Mouse (Mus musculus): ENCODE measurements around the gene Cdc37.

The Cdc37 gene

DNA sequence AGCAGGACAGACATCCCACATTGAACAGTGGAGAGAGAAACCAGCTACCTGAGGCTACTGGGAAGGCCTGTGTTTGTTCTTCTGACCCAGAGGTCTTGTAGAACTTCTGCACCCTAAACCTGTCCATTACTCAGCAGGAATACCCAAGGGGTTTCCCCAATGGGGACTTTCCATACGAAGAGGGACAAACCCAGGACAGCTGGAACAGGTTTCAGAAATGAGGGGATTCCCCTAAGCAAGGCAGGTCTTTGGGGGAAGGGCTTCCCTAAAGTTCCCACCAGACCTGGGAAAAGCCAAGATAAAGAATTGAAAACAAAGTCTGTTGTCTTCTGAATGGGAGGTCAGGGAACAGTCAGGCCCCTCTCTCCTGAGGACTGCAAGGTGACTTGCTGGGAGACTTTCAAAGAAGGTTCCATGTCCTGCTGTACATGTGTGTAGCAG lies 13.8 kb downstream of the Cdc37 start:
- no peak for DNase-seq (ENCODE audit: low spot score)

DNA sequence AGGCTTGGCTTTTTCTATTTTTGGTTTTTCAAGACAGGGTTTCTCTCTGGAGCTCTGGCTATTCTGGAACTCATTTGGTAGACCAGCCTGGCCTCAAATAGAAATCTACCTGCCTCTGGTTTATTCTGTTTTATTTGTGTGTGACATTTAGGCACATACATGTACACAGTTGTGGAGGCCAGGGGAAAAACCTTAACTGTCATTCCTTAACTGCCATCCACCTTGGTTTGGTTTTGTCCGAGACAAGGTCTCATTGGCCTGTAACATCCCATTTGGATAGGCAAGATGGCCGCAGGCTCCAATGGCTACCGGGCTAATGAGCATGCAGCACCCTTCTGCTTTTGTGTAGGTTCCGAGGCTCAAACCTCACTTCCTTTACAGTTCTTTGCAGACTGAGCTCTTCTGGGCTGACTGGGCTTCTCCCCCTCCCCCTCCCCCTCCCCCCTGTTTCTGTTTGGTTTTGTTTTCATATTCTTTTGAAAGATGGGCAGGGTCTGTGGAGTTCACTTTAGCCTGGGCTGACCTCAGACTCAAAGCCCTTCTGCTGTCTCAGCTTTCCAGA lies 14.4 kb downstream of the Cdc37 start:
- no peak for DNase-seq (ENCODE audit: low spot score)

DNA sequence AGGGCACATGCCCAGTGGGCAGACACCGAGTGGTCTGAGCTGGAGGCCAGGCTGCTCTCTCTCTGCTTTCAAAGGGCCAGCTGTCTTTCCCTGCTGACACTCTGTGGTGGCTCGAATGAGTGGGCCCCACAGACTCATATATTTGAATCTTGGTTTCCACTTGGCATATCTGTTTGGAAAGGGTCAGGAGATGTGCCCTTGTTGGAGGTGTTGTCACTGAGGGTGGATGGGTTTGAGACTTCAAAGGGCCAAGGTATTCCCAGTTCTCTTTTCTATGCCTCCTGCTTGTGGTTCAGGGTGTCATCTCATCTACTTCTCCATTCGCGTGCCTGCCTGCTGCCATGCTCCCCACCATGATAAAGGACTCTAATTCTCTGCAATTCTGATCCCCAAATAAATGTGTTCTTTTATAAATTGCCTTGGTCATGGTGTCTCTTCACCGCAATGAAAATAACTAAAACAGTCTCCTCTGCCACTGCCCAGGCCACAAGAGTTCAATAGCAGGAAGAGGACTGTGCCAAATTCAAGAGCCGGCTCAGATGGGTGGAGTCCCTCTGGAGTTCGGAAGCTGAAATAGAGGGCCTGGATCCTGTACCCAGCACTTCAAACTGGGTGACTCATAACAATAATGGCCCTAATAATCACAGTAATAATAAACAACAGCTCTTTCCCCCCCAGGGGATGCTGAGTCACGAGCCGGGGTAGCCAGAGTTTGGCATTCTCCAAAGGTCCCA lies 15.0 kb downstream of the Cdc37 start:
- DNase-seq (ENCODE audit: low spot score): peak; percentile 31

DNA sequence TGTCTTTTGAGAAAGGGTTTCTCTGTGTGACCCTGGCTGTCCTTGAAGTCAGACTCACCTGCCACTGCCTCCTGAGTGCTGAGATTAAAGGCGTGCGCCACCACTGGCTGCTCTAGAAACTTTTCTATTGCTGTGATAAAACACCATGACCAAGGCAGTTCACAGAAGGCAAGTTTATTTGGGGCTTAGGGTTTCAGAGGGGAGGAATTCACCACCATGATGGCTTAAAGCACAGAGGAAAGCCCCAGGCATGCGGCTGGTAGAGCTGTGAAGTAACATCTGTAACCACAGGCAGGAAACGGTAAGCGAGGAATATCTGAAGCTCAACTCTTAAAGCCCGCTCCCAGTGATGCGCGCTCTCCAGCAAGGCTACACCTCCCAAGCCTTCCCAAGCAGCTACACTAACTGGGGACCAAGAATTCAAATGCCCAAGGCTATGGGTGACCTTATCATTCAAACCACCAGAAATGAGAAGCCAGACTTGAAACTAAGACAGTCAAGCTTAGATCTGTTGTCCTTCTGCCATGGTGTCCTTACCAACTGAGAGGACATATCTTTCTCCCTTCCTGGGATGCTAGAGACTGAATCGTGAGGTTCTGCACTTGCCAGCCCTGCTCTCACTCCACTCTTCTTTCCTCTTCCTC lies 16.6 kb downstream of the Cdc37 start:
- no peak for DNase-seq (ENCODE audit: low spot score)

DNA sequence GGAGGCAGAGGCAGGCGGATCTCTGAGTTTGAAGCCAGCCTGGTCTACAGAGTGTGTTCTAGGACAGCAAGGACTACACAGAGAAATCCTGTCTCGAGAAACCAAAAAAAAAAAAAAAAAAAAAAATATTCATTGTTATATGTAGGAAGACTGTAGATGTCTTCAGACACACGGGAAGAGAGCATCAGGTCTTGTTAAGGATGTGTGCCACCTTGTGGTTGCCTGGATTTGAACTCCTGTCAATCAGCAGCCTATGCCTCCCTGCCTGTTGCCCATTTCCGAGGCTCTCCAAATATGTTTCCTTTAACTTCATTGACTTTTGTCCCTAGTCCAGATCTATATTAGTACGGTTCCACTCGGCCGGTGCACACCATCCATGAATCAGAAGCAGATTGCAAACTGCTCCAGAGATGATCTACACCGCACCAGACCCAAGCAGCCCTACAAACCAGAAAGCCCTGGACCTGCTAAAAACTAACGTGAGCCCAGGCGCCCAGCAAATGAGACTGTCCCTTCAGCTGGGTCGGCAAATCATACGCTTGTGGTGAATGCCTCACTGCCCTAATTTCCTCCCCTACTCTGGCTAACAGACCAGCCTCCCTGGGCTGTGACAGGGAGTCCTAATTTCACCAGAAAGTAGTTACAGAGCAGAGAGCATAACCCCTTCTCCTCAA lies 17.5 kb downstream of the Cdc37 start:
- DNase-seq (ENCODE audit: low spot score): no peak

DNA sequence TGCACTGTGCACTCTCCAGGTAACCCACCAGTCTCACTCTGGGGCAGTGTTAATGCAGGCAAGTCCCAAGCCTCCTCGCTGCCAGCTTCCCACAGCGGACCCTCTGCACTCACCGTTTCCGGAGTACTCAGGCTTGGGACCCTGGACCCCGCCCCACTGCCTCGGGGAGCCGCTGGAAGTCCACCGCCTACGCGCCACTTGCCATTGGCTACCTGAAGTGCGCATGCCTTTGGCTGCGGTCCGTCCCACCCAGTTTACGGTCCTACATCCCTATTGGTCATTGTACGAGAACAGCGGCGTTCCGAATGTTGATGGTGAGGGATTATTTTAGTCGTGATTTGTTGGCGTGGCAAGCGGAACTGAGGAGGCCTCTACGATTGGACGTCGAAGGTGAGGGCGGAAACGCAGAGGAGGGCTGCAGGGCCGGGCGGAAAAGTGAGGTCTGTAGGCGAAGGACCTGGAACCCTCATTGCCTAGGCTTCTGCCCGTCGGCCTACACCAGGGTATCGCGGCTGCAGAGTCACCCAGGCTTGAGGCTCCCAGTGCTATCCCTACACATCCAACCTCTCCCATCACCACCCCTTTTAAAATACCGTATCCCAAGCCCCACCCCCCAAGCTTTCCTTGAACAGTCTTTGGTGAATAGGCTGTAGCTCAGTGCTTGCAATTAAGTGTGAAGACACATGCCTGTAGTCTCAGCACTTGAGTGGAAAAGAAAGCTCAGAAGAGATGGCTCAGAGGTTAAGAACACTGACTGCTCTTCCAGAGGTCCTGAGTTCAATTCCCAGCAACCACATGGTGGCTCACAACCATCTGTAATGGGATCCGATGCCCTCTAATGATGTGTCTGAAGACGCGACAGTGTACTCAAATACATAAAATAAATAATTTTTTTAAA lies 18.5 kb downstream of the Cdc37 start, which contains the start of gene Tyk2:
TSS of gene Tyk2 (minus strand) at position 185 of the 898 bp plus-strand sequence.
- peak; percentile 93 for DNase-seq (ENCODE audit: low spot score)

DNA sequence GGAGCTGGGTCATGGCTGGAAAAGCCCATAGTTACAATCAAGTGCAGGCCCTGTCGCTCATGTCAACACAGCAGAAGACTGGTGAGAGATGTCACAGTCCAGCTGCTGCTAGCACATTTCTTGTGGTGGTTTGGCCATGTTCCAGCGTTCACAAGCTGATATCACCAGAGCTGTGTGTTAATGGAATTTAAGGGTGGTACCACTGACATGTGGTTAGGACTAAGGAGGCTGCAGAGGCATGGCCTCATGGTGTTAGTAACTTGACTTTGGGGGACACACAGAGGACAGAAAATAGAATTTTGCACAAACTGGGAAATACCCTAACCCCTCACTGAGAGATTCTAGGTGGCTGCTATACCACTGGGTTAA lies 23.5 kb downstream of the Cdc37 start:
- DNase-seq (ENCODE audit: low spot score): no peak

DNA sequence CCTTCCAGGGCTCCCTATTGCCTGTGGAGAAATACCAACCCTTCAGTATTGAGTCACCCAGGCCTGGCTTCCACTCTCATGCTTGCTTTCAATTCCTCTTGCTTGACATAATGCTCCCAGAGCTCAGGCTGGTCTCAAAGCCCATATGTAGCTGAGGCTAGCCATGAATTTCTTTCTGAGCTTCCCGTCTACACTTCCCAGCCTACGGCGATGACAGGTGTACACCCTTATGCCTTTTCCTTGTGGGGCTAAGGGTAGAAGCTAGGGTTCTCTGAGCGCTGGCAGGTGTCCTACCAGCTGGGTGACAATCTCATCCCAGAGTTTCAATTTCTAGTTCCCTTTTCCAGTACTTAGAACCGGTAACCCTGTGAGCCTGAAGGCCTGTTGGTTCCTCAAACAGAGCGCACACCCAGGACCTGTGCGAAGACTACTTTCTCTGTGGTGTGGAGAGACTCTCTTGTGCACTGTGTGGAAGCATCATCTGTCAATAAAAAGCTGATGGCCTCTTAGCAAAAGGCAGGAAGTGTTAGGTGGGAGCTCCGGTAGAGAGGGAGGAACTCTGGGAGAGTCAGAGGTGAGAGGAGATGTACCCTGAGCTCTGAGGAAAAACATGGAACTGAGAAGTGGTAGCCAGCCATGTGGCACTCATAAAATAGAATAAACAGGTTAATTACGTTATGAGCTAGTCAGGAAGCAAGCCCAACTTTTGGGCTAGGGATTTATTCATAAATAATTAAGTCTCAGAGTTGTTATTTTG lies 24.1 kb downstream of the Cdc37 start:
- no peak for DNase-seq (ENCODE audit: low spot score)

DNA sequence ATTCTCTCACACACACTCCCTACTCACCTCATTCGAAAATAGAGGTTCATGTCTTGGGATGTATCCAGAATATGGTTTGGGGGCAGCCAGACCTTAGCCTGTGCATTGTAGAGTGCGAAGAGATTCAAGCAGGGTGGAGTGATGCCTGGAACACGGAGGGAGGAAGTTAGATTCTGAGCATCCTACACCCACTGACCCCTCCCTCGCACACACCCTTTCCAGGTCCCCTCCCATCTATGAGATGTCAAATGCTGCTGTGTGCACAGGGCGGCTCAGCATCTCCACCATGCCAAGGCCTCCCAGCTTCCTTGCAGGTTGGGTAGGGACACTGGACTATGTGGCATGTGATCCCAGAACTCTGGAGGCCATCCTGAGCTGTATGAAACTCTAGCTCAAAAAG lies 24.9 kb downstream of the Cdc37 start:
- no peak for DNase-seq (ENCODE audit: low spot score)

DNA sequence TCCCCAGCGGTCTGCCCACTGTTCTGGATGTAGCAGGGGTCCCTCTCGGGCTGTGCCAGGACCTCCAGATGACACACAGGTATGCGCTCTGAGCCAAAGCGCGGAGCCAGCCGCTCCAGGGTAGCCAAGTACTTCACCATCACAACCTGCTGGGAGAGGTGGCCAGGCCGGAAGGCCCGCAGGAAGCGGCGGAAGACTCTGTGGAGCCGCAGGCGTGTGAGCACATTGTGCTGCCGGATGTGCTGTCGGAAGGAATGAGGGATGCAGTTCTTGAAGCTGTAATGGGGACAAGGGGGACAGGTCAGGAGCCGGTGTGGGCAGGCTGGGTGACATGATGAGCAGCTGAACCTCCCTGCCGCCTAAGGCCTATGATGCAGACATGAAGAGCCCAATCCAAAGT lies 28.3 kb downstream of the Cdc37 start:
- no peak for DNase-seq (ENCODE audit: low spot score)

DNA sequence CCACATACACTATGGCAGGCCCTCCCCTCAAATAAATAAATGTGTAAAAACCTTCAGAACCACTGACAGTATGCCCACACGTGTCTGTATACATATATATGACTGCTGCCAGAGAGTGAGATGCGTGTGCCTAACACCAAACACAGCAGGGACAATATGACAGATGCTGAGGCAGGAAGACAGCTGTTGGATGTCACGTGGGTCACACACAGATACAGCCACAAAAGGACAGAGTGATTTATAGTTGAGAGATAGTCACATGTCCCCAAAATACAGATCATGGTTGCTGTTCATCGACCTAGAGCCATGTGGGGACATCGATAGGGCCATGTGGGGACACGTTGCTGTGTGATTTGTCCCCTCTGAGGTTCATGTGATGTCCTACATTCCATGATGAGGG lies 32.7 kb downstream of the Cdc37 start:
- DNase-seq (ENCODE audit: low spot score): no peak

DNA sequence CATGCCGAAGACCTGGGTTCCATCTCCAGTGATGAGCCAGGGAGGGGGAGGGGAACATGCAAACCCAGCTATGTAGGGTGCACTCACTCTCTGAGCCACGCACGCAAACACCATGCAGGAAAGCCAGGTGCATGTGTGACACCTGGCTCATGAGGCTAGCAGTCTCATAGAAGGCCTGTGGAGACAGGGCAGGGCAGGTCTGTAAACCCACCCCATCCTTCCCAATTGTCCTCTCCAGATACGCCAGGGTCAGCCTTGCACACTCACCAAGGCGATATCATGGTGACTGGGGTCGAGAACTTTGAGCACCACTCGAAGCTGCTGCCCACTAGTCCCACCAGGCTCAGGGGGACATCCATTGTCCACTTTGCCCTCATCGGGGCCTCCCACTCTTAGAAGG lies 34.7 kb downstream of the Cdc37 start:
- DNase-seq (ENCODE audit: low spot score): no peak

DNA sequence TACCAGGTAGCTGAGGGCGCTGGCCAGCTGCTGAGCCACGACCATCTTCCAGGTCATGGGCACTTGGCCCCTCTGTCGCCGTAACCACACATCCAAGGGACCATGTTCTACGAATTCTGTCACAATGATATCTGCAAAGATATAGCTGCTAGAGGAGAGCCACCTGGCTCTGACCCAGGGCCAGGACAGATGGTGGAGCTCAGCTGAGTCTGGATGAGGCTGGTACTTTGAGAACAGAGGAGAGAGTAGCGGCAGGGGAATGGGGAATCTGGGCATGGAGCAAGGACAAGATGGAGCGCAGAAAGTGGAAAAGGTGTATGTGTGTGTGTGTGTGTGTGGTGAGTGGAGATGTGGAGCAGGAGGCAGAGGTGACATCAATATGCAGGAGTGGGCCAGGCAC lies 35.6 kb downstream of the Cdc37 start:
- no peak for DNase-seq (ENCODE audit: low spot score)

DNA sequence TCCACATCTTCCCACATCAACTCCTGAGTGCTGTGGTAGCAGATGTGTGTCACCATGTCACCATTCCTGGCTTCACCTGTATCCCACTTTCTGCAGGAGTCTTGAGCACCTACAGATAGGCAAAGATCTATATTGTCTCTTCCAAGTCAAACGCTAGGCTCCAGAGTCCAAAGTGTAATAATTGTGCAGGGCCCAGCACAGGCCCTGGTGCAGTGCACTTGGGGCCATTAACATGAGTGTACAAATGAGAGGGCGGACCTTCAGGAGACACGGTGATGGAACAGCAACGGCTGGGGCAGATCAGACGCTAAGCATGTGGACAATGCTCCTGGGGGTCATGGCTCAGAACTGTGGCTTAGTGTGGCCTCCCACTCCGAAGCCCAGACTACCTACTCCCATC lies 36.0 kb downstream of the Cdc37 start:
- DNase-seq (ENCODE audit: low spot score): no peak

DNA sequence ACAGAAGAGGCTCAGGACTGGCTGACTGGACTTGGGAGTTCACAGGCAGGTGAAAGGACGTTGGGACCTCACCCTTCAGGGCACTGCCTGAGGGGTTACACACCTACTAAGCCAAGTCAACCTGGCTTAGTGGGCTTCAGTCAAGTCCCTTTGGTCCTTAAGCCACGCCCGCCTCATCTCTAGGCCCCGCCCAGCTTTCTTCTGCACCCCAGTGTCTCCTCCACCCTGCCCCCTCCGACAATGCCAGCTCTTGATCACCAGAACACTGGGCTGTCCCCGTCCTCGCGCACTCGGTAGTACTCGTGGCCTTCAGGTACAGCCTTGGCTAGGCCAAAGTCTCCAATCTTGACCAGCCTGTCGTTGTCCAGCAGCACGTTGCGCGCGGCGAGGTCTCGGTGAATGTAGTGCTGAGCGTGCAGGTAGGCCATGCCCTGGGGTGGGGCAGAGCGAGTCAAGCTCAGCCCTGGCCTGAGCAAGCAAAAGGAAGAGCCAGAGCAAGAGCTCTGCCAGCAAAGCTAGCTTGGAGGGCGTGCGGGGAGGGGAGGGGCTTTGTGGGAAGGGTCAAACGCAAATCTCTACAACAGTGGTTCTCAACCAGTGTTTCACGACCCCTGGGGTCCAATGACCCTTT lies 42.1 kb downstream of the Cdc37 start:
- DNase-seq (ENCODE audit: low spot score): no peak

DNA sequence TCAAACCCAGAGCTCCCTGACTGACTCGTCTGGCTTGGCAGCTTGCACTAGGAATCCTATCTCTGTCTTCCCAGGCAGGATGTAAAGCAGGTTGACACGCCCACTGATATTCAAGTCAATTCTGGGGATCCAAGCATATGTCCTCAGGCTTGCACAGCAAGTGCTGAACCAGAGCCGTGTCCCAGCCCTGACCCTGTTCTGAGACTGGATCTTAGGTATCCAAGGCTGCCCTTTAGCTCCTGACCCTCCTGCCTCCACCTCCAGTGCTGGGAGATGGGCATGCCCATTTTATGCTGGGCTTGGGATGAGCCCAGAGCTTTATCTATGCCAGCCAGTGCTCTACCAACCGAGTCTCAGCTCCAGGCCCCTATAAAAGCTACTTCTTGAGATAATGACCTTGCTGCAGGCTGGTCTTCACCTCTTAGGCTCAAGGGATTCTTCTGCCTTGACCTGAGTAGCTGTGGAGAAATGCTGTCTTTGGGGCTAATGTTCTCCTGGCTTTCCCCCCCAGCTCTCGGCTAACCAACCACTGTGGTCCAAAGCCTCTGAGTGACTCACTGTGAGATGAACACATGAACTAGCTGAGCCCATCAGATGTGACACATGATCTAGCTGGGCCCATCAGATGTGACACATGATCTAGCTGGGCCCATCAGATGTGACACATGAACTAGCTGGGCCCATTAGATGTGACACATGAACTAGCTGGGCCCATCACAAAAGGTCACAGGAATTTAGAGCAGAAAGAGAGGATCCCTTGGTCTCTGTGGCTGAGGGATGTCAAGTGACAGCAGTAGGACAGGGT lies 43.8 kb downstream of the Cdc37 start:
- DNase-seq (ENCODE audit: low spot score): no peak

DNA sequence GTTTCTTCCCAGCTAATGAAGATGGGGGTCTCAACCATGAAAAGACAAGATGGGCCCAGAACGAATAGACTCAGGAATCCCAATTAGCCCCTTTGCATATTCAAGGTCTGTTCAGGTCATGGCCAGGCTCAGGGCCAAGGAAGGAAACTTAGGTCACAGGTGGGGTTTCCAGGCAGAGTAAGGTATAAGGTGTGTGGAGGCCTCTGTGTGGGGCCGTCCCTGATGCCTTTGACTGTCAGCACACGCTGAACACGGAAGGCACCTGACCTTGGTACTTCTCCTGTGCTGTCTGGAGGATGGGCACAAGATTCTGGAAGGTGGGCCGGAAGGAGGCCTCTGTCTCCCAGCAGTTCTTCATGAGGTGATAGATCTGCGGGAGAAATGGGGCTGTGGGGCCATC lies 45.0 kb downstream of the Cdc37 start:
- DNase-seq (ENCODE audit: low spot score): no peak

DNA sequence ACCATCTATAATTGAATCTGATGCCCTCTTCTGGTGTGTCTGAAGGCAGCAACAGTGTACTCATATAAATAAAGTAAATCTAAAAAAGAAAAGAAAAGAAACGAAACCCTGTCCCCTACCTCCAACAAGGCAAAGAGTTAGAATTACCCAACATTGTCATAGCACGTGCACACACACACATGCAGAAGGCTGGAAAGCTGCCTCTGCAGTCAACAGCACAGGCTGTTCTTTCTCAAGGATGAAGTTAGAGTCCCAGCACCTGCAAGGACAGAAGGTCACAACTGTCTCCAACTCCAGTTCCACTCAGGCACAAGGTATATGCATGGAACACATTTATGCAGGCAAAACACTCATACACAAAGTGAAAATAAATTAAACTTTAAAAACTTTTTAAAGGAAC lies 47.7 kb downstream of the Cdc37 start:
- DNase-seq (ENCODE audit: low spot score): no peak

DNA sequence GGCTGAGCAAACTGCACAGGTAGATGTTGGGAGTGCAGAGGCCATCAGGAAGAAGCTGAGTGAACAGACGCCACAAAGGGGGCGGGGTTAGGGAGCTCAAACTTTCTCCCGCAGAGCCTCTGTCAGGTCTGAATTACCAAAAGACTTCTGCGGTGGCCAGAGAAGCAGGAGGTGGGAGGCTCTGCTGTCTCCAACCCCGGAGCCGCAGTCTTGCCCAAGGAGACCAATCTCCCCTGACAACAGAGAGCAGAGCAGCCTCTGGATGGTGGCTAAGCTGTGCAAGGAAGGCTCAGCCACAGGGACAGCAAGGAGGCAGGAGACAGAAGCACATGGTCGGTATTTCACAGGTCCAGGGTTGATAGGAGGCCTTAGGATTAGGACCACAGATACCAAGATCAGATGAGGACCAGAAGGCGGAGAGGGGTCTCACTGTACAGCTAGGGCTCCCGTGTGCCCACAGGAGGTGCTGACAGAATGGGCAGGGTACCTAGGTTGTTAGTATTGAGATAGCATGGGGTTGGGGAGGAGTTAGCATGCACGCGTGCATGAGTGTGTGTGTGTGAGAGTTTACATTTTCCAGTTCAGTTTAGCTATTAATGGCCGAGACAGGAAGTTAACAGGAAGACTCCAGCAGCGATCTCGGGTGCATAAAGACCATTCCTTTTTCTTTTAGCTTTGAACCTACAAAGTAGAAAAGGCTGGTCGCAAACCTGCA lies 49.2 kb downstream of the Cdc37 start:
- DNase-seq (ENCODE audit: low spot score): no peak
